Mouse (Mus musculus): ENCODE measurements around the gene Memo1.

DNA sequence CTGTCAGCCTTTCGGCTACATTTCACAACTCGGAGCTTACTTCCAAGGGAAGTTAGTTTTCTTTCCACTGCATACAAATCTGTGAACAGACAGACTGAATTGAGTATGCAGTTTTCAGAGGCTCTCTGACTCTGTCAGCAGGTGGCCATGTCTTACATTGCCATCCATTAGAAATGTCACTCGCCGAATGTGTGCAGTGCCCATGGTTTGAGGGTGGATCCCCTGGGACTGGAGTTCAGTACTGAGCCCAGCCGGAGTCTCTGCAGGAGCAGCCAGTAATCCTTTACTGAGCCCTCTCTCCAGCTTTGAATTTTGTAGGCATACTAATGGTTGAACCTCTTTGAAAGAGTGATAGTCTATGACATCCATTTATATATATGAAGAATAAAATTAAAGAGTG lies 45.8 kb upstream of the Memo1 start:
- TF ChIP-seq TAL1 (IDR thresholded peaks at IDR 0.05; ENCODE audit: low read length) (no peak), GATA1 (IDR thresholded peaks at IDR 0.05; ENCODE audit: low read length) (no peak)

All from erythroblast, embryonic 14.5 days (primary cell).